Mouse (Mus musculus) adipocyte (in vitro differentiated cells): ENCODE results near the gene Tbc1d30.
A peak's percentile ranks its signal among the peaks of the same experiment; 100 is the strongest.
"Not testable (repeated sequence)": the region's sequence is repeated elsewhere in the genome, so short reads cannot be mapped to it uniquely, and the experiment has no call there.

Experiments
- DNase-seq: peaks from one replicate; pipeline ENCODE4 v3.0.0-alpha.2; 2016; ENCODE audit warnings: low spot score

Gene Tbc1d30

GRCm38 (mm10) chr10:121364801-121365564, 13.9 kb upstream of the Tbc1d30 start, which contains the start of gene Gns:
TSS of gene Gns (plus strand) at chr10:121365090.
- DNase-seq = peak; percentile 87

- no peak for DNase-seq
These were observed 13.2 kb upstream of the Tbc1d30 start for GRCm38 (mm10) chr10:121364306-121364705.

- no peak for DNase-seq
These were observed 12.1 kb upstream of the Tbc1d30 start for GRCm38 (mm10) chr10:121363201-121363600.

GRCm38 (mm10) chr10:121360358-121360757, 9.3 kb upstream of the Tbc1d30 start:
- no peak for DNase-seq

- no peak for DNase-seq
These were observed 713 bp upstream of the Tbc1d30 start for GRCm38 (mm10) chr10:121351692-121352290.

- DNase-seq = no peak
These were observed 567 bp downstream of the Tbc1d30 start for GRCm38 (mm10) chr10:121350357-121351065.

GRCm38 (mm10) chr10:121349244-121349643, 1.8 kb downstream of the Tbc1d30 start:
- no peak for DNase-seq

GRCm38 (mm10) chr10:121343867-121344266, 7.2 kb downstream of the Tbc1d30 start:
- no peak for DNase-seq

GRCm38 (mm10) chr10:121342260-121342659, 8.8 kb downstream of the Tbc1d30 start:
- no peak for DNase-seq

GRCm38 (mm10) chr10:121340754-121341593, 10.1 kb downstream of the Tbc1d30 start:
- no peak for DNase-seq

- DNase-seq = not testable (repeated sequence)
These were observed 14.5 kb downstream of the Tbc1d30 start for GRCm38 (mm10) chr10:121336536-121336935.

GRCm38 (mm10) chr10:121334576-121334975, 16.5 kb downstream of the Tbc1d30 start:
- DNase-seq = no peak

GRCm38 (mm10) chr10:121330940-121331339, 20.1 kb downstream of the Tbc1d30 start:
- peak; percentile 46 for DNase-seq

GRCm38 (mm10) chr10:121329586-121329985, 21.5 kb downstream of the Tbc1d30 start:
- no peak for DNase-seq

- DNase-seq = no peak
These were observed 24.9 kb downstream of the Tbc1d30 start for GRCm38 (mm10) chr10:121326167-121326566.

- no peak for DNase-seq
These were observed 27.6 kb downstream of the Tbc1d30 start for GRCm38 (mm10) chr10:121323493-121323892.

GRCm38 (mm10) chr10:121318397-121318950, 32.6 kb downstream of the Tbc1d30 start:
- DNase-seq = no peak

- no peak for DNase-seq
These were observed 34.7 kb downstream of the Tbc1d30 start for GRCm38 (mm10) chr10:121316361-121316760.

GRCm38 (mm10) chr10:121315321-121316283, 35.5 kb downstream of the Tbc1d30 start:
- no peak for DNase-seq

- DNase-seq = no peak
These were observed 36.9 kb downstream of the Tbc1d30 start for GRCm38 (mm10) chr10:121314186-121314585.
